Mouse (Mus musculus): ENCODE data around the gene Bfar.
A peak's percentile ranks its signal among the peaks of the same experiment; 100 is the strongest.
"Not testable (repeated sequence)": the region's sequence is repeated elsewhere in the genome, so short reads cannot be mapped to it uniquely, and the experiment has no call there.

Gene Bfar

GRCm38 (mm10) chr16:13722937-13723336 lies 51.3 kb downstream of the Bfar start:
- DNase-seq (ENCODE audit: low spot score), result no peak

- no peak for DNase-seq (ENCODE audit: low spot score)
Measured at GRCm38 (mm10) chr16:13727811-13728335, 56.2 kb downstream of the Bfar start.

- no peak for DNase-seq (ENCODE audit: low spot score)
Measured at GRCm38 (mm10) chr16:13729428-13729827, 57.8 kb downstream of the Bfar start.

- DNase-seq (ENCODE audit: low spot score), result no peak
Measured at GRCm38 (mm10) chr16:13730285-13731255, 58.9 kb downstream of the Bfar start, which contains the start of gene Pla2g10. Pla2g10 (minus strand) TSS chr16:13730983.

GRCm38 (mm10) chr16:13732786-13733185 lies 61.1 kb downstream of the Bfar start:
- no peak for DNase-seq (ENCODE audit: low spot score)

GRCm38 (mm10) chr16:13733518-13734137 lies 62.0 kb downstream of the Bfar start:
- peak; percentile 81 for DNase-seq (ENCODE audit: low spot score)

GRCm38 (mm10) chr16:13735977-13736376 lies 64.3 kb downstream of the Bfar start:
- no peak for DNase-seq (ENCODE audit: low spot score)

- not testable (repeated sequence) for DNase-seq (ENCODE audit: low spot score)
Measured at GRCm38 (mm10) chr16:13739044-13739443, 67.4 kb downstream of the Bfar start.

- DNase-seq (ENCODE audit: low spot score), result no peak
Measured at GRCm38 (mm10) chr16:13740844-13741243, 69.2 kb downstream of the Bfar start.

GRCm38 (mm10) chr16:13747708-13748107 lies 76.0 kb downstream of the Bfar start:
- no peak for DNase-seq (ENCODE audit: low spot score)

GRCm38 (mm10) chr16:13748124-13748523 lies 76.5 kb downstream of the Bfar start:
- no peak for DNase-seq (ENCODE audit: low spot score)

GRCm38 (mm10) chr16:13748813-13749212 lies 77.2 kb downstream of the Bfar start:
- DNase-seq (ENCODE audit: low spot score), result not testable (repeated sequence)

- no peak for DNase-seq (ENCODE audit: low spot score)
Measured at GRCm38 (mm10) chr16:13749306-13749705, 77.6 kb downstream of the Bfar start.

- DNase-seq (ENCODE audit: low spot score), result no peak
Measured at GRCm38 (mm10) chr16:13749981-13750380, 78.3 kb downstream of the Bfar start.

- DNase-seq (ENCODE audit: low spot score), result no peak
Measured at GRCm38 (mm10) chr16:13750626-13751025, 79.0 kb downstream of the Bfar start.
